Mouse (Mus musculus) neural tube, embryonic 10.5 days (tissue): ENCODE measurements at regions not wholly inside any gene's neighbourhood (a gene's known extent, or its start where the extent isn't known, plus 50 kb on each side); places are given as distances from the start of the nearest gene placed in this dataset.

Source experiments
- DNase-seq: peaks from one replicate; pipeline ENCODE4 v3.0.0-alpha.2; 2017; ENCODE audit warnings: low spot score; ENCODE audit errors: extremely low spot score

GRCm38 (mm10) chr12:78095352-78095751 lies 98.7 kb upstream of the Gm6657 start:
- no peak for DNase-seq

GRCm38 (mm10) chr12:78095916-78096315 lies 98.1 kb upstream of the Gm6657 start:
- no peak for DNase-seq

- DNase-seq = no peak
Measured at GRCm38 (mm10) chr12:78097119-78097518, 96.9 kb upstream of the Gm6657 start.

- DNase-seq = no peak
Measured at GRCm38 (mm10) chr12:78097692-78098091, 96.3 kb upstream of the Gm6657 start.

GRCm38 (mm10) chr12:78098765-78099194 lies 95.3 kb upstream of the Gm6657 start:
- no peak for DNase-seq

GRCm38 (mm10) chr12:78099761-78100160 lies 94.3 kb upstream of the Gm6657 start:
- no peak for DNase-seq

- no peak for DNase-seq
Measured at GRCm38 (mm10) chr12:78100756-78101155, 93.3 kb upstream of the Gm6657 start.

GRCm38 (mm10) chr12:78109931-78110330 lies 84.1 kb upstream of the Gm6657 start:
- DNase-seq = no peak

- DNase-seq = no peak
Measured at GRCm38 (mm10) chr12:78118131-78118530, 75.9 kb upstream of the Gm6657 start.

GRCm38 (mm10) chr12:78119246-78119645 lies 74.8 kb upstream of the Gm6657 start:
- DNase-seq = no peak

- DNase-seq = no peak
Measured at GRCm38 (mm10) chr12:78119855-78120254, 74.2 kb upstream of the Gm6657 start.

GRCm38 (mm10) chr12:78129130-78129845 lies 64.8 kb upstream of the Gm6657 start:
- no peak for DNase-seq

- no peak for DNase-seq
Measured at GRCm38 (mm10) chr12:78132016-78132797, 61.8 kb upstream of the Gm6657 start.

- DNase-seq = no peak
Measured at GRCm38 (mm10) chr12:78133341-78133740, 60.7 kb upstream of the Gm6657 start.

- no peak for DNase-seq
Measured at GRCm38 (mm10) chr12:78133984-78134383, 60.1 kb upstream of the Gm6657 start.

- DNase-seq = no peak
Measured at GRCm38 (mm10) chr12:78137196-78137595, 56.8 kb upstream of the Gm6657 start.

GRCm38 (mm10) chr12:78138467-78138866 lies 55.6 kb upstream of the Gm6657 start:
- no peak for DNase-seq
